Mouse (Mus musculus): ENCODE results near the gene Pick1. TPM values are rescaled to one million over a fixed set of nuclear protein-coding genes. Genes with fewer than 3 reads are reported as not detected.
"Not testable (repeated sequence)": the region's sequence is repeated elsewhere in the genome, so short reads cannot be mapped to it uniquely, and the experiment has no call there.

Gene Pick1
- polyA plus RNA-seq, 1 experiment from 2014 or later = 18.7 TPM

- H3K4me3 ChIP-seq (ENCODE audit: low read depth, low read length) = no peak overlapping the region
- DNase-seq = peak; percentile 93
- peak; percentile 97 for TF ChIP-seq CTCF (IDR thresholded peaks at IDR 0.05; ENCODE audit: low read depth)
- no peaks in the 10 kb centered on the region for H3K36me3 ChIP-seq (ENCODE audit: insufficient read depth)
- no peaks in the 10 kb centered on the region for H3K27me3 ChIP-seq (ENCODE audit: insufficient read depth, low read length)
- 11% methylated on average over 5 of the region's 5 CpGs for WGBS
- ATAC-seq (ENCODE audit: insufficient read depth) = peak; percentile 63
- H3K4me2 ChIP-seq = no peak overlapping the region
- H3K9ac ChIP-seq = no peak overlapping the region
- 0 out of 2 replicates have a peak, but pooled peaks cover 3% of the 10 kb centered on the region for H3K4me1 ChIP-seq (ENCODE audit: insufficient read depth)
- H3K27ac ChIP-seq (ENCODE audit: low read depth) = no peak overlapping the region
- H3K9me3 ChIP-seq (ENCODE audit: low read depth, low read length) = no peaks in the 10 kb centered on the region
These were observed 4.3 kb upstream of the Pick1 start for GRCm38 (mm10) chr15:79224685-79225084.

GRCm38 (mm10) chr15:79225780-79226179 is 3.2 kb upstream of the Pick1 start:
- not testable (repeated sequence) for ATAC-seq (ENCODE audit: insufficient read depth); H3K9me3 ChIP-seq (ENCODE audit: low read depth, low read length); H3K27me3 ChIP-seq (ENCODE audit: insufficient read depth, low read length); H3K36me3 ChIP-seq (ENCODE audit: insufficient read depth); H3K4me1 ChIP-seq (ENCODE audit: insufficient read depth); H3K9ac ChIP-seq; DNase-seq; H3K27ac ChIP-seq (ENCODE audit: low read depth); H3K4me3 ChIP-seq (ENCODE audit: low read depth, low read length); H3K4me2 ChIP-seq
- 50% methylated on average over 2 of the region's 2 CpGs for WGBS

GRCm38 (mm10) chr15:79235268-79235667 is 6.3 kb downstream of the Pick1 start:
- no peaks in the 10 kb centered on the region for H3K9me3 ChIP-seq (ENCODE audit: low read depth, low read length)
- no peaks in the 10 kb centered on the region for H3K27me3 ChIP-seq (ENCODE audit: insufficient read depth, low read length)
- H3K9ac ChIP-seq = no peak overlapping the region
- 69% methylated on average over 9 of the region's 9 CpGs for WGBS
- no peak overlapping the region for H3K27ac ChIP-seq (ENCODE audit: low read depth)
- ATAC-seq (ENCODE audit: insufficient read depth) = no peak
- no peak for DNase-seq
- no peak overlapping the region for H3K4me2 ChIP-seq
- TF ChIP-seq CTCF (IDR thresholded peaks at IDR 0.05; ENCODE audit: low read depth) = no peak
- H3K4me3 ChIP-seq (ENCODE audit: low read depth, low read length) = no peak overlapping the region
- H3K4me1 ChIP-seq (ENCODE audit: insufficient read depth) = no peaks in the 10 kb centered on the region
- peaks cover 32% of the 10 kb centered on the region; the same call in 1 of the 2 replicates for H3K36me3 ChIP-seq (ENCODE audit: insufficient read depth)

GRCm38 (mm10) chr15:79238036-79238435 is 9.1 kb downstream of the Pick1 start:
- no peaks in the 10 kb centered on the region for H3K27me3 ChIP-seq (ENCODE audit: insufficient read depth, low read length)
- no peak for ATAC-seq (ENCODE audit: insufficient read depth)
- no peak overlapping the region for H3K4me2 ChIP-seq
- peaks cover 41% of the 10 kb centered on the region for H3K36me3 ChIP-seq (ENCODE audit: insufficient read depth)
- no peak overlapping the region for H3K27ac ChIP-seq (ENCODE audit: low read depth)
- H3K9ac ChIP-seq = no peak overlapping the region
- 81% methylated on average over 6 of the region's 6 CpGs for WGBS
- no peaks in the 10 kb centered on the region for H3K4me1 ChIP-seq (ENCODE audit: insufficient read depth)
- no peak for DNase-seq
- no peaks in the 10 kb centered on the region for H3K9me3 ChIP-seq (ENCODE audit: low read depth, low read length)
- H3K4me3 ChIP-seq (ENCODE audit: low read depth, low read length) = no peak overlapping the region
- TF ChIP-seq CTCF (IDR thresholded peaks at IDR 0.05; ENCODE audit: low read depth) = no peak

GRCm38 (mm10) chr15:79242574-79243233 is 13.7 kb downstream of the Pick1 start:
- Histone ChIP-seq H3K27me3 (ENCODE audit: insufficient read depth, low read length) (no peaks in the 10 kb centered on the region), H3K4me3 (ENCODE audit: low read depth, low read length) (no peak overlapping the region), H3K36me3 (ENCODE audit: insufficient read depth) (peaks cover 48% of the 10 kb centered on the region), H3K27ac (ENCODE audit: low read depth) (no peak overlapping the region), H3K9me3 (ENCODE audit: low read depth, low read length) (no peaks in the 10 kb centered on the region), H3K4me1 (ENCODE audit: insufficient read depth) (no peaks in the 10 kb centered on the region), H3K9ac (no peak overlapping the region), H3K4me2 (no peak overlapping the region)
- 72% methylated on average over 13 of the region's 13 CpGs for WGBS
- peak; percentile 59 for ATAC-seq (ENCODE audit: insufficient read depth)
- TF ChIP-seq CTCF (IDR thresholded peaks at IDR 0.05; ENCODE audit: low read depth) = no peak
- DNase-seq = no peak

GRCm38 (mm10) chr15:79243234-79244042 is 14.5 kb downstream of the Pick1 start:
- 0 out of 2 replicates have a peak overlapping the region, but pooled peaks have one; percentile 32 for H3K4me2 ChIP-seq
- peak; percentile 97 for ATAC-seq (ENCODE audit: insufficient read depth)
- peak; percentile 100 for TF ChIP-seq CTCF (IDR thresholded peaks at IDR 0.05; ENCODE audit: low read depth)
- H3K27ac ChIP-seq (ENCODE audit: low read depth) = peak overlapping the region; percentile 50; the same call in 1 of the 2 replicates
- 11% methylated on average over 10 of the region's 10 CpGs for WGBS
- peak; percentile 97 for DNase-seq
- H3K9ac ChIP-seq = no peak overlapping the region
- H3K36me3 ChIP-seq (ENCODE audit: insufficient read depth) = peaks cover 50% of the 10 kb centered on the region
- no peaks in the 10 kb centered on the region for H3K9me3 ChIP-seq (ENCODE audit: low read depth, low read length)
- no peaks in the 10 kb centered on the region for H3K27me3 ChIP-seq (ENCODE audit: insufficient read depth, low read length)
- no peak overlapping the region for H3K4me3 ChIP-seq (ENCODE audit: low read depth, low read length)
- no peaks in the 10 kb centered on the region for H3K4me1 ChIP-seq (ENCODE audit: insufficient read depth)
